Mouse (Mus musculus) G1E (cell line): ENCODE data around the gene Dhx35.

Experiments
- CTCF ChIP-seq: IDR thresholded peaks from 2 replicates; pipeline ENCODE4 v1.5.1; 2012; ENCODE audit warnings: low read depth, low read length, inconsistent platforms, mixed read lengths
- GATA1 ChIP-seq: IDR thresholded peaks from 2 replicates; pipeline ENCODE4 v1.6.1; 2012; ENCODE audit warnings: borderline replicate concordance, low read length, inconsistent platforms, mixed read lengths
- GATA2 ChIP-seq: IDR thresholded peaks from 2 replicates; pipeline ENCODE4 v1.6.1; 2012; ENCODE audit warnings: low read depth, low read length, inconsistent platforms, borderline replicate concordance
- TAL1 ChIP-seq: conservative IDR thresholded peaks from 2 replicates; pipeline ENCODE4 v1.6.1; 2012; ENCODE audit warnings: low read depth, low read length, inconsistent platforms, mixed read lengths

DNA sequence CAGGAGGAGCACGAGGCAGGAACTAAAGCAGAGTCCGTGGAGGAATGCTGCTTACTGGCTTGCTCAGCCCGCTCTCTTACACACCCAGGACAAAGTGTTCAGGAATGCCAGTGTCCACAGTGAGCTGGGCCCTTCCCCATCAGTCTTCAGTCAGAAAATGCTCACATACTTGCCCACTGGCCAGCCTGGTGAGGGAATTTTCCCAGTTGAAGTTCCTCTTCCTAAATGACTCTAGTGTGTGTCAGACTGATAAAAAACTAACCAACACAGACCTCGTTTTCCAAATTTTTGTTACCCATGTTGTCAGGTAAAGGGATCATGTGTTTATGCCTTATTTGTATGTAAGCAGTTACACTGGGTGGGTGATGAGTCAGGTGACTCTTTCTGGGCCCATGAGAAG, 21.6 kb downstream of the Dhx35 start:
- TF ChIP-seq CTCF (no peak), GATA1 (no peak), GATA2 (no peak), TAL1 (no peak)
